Mouse (Mus musculus) cerebellum, adult 11-12 months (tissue): ENCODE data around the gene Tmod1.

Experiments used
- DNase-seq: peaks from one replicate; pipeline ENCODE4 v3.0.0; 2022

The Tmod1 gene

GRCm38 (mm10) chr4:46138287-46139222 is 99.8 kb downstream of the Tmod1 start, which contains the start of the genes Ncbp1 and Tstd2:
Gene Ncbp1, plus strand, starts transcription at chr4:46138613.
Gene Tstd2, minus strand, starts transcription at chr4:46138694.
- peak; percentile 89 for DNase-seq

GRCm38 (mm10) chr4:46144323-46144722 is 105.6 kb downstream of the Tmod1 start:
- DNase-seq = no peak

- no peak for DNase-seq
Measured at GRCm38 (mm10) chr4:46146881-46147280, 108.1 kb downstream of the Tmod1 start.

GRCm38 (mm10) chr4:46151903-46152544 is 113.3 kb downstream of the Tmod1 start:
- DNase-seq = no peak

- no peak for DNase-seq
Measured at GRCm38 (mm10) chr4:46164027-46164426, 125.3 kb downstream of the Tmod1 start.
